Mouse (Mus musculus): Measurements from ENCODE around the gene Alox8. TPM values are rescaled to one million over a fixed set of nuclear protein-coding genes. Genes with fewer than 3 reads are reported as not detected.
A peak's percentile ranks its signal among the peaks of the same experiment; 100 is the strongest.

Gene Alox8
- total and polyA plus RNA-seq, 2 experiments from 2014 or later: 1.5 to 5.8 TPM

GRCm38 (mm10) chr11:69149728-69150127 lies 47.9 kb downstream of the Alox8 start:
- ATAC-seq (no peak), DNase-seq (ENCODE audit: low spot score) (peak; percentile 43)
- Histone ChIP-seq H3K4me3 (ENCODE audit: low read length) (no peak overlapping the region), H3K4me1 (ENCODE audit: insufficient read depth, low read length) (no peaks in the 10 kb centered on the region), H3K36me3 (ENCODE audit: insufficient read depth, low read length) (no peaks in the 10 kb centered on the region), H3K9ac (replicated peaks; ENCODE audit: low read length) (no peak overlapping the region), H3K27me3 (ENCODE audit: insufficient read depth, low read length) (no peaks in the 10 kb centered on the region), H3K4me2 (ENCODE audit: low read depth, low read length) (no peak overlapping the region), H3K9me3 (ENCODE audit: low read length) (no peaks in the 10 kb centered on the region), H3K27ac (no peak overlapping the region)
- no peak for TF ChIP-seq CTCF (IDR thresholded peaks at IDR 0.05; ENCODE audit: low read depth)
- WGBS: 58% methylated on average over 6 of the region's 6 CpGs

DNA sequence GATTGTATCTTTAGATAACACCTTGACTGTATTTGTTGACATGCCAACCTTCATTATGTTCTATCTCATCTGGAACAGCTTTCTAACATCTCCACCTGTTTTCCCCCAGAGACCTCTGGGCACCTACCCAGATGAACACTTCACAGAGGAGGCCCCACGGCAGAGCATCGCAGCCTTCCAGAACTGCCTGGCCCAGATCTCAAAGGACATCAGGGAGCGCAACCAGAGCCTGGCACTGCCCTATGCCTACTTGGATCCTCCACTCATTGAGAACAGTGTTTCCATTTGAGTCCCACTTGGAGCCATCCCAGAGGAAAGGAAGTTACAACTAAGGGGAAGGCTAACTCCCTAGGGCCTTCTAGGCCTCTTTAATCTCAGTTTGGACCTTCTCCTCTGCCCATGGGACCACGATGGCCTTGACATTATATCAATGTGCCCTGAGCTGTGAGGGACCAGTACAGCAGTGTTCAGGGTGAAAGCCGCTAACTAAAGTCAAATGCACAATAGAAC lies 49.1 kb downstream of the Alox8 start:
- H3K4me3 ChIP-seq (ENCODE audit: low read length): no peak overlapping the region
- TF ChIP-seq CTCF (IDR thresholded peaks at IDR 0.05; ENCODE audit: low read depth): no peak
- 89% methylated on average over 5 of the region's 5 CpGs for WGBS
- no peaks in the 10 kb centered on the region for H3K9me3 ChIP-seq (ENCODE audit: low read length)
- no peaks in the 10 kb centered on the region for H3K36me3 ChIP-seq (ENCODE audit: insufficient read depth, low read length)
- ATAC-seq: no peak
- no peak overlapping the region for H3K27ac ChIP-seq
- no peak overlapping the region for H3K9ac ChIP-seq (replicated peaks; ENCODE audit: low read length)
- H3K4me2 ChIP-seq (ENCODE audit: low read depth, low read length): no peak overlapping the region
- DNase-seq (ENCODE audit: low spot score): no peak
- no peaks in the 10 kb centered on the region for H3K4me1 ChIP-seq (ENCODE audit: insufficient read depth, low read length)
- H3K27me3 ChIP-seq (ENCODE audit: insufficient read depth, low read length): no peaks in the 10 kb centered on the region

DNA sequence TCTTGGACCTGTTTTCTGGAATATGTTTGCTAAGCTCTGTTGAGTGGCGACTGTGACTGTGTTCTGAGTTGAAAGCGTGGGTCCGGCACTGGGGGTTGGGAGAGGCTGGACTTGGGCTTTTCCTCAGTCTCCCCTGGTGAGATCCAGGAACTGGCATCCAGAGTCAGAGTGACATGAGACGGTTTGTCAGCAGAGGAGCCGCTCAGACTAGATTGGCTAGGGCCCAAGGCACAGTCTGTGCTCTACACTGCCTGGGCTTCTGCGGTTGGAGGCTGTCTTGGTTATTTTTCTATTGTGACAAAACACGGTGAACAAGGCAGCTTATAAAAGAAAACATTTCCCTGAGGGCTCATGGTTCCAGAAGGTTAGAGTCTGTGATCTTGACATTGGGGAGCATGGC lies 50.1 kb downstream of the Alox8 start:
- H3K4me3 ChIP-seq (ENCODE audit: low read length): no peak overlapping the region
- ATAC-seq: no peak

DNA sequence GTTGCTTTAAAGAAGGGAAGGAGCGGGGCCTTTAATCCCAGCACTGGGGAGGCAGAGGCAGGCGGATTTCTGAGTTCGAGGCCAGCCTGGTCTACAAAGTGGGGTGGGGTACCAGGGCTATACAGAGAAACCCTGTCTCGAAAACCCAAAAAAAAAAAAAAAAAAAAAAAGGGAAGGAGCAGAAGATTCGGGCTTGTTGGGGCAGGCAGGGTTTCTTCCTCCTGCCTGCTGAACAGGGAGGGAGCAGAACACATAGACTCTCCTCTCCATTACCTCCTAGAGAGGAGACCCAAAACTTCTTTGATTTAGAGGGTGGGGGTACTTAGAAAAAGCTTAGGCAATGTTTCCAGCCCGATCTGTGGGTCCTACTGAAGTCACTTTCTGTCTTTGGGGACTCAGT lies 62.3 kb downstream of the Alox8 start:
- ATAC-seq (no peak), DNase-seq (ENCODE audit: low spot score) (no peak)
- H3K4me2 ChIP-seq (ENCODE audit: low read depth, low read length): no peak overlapping the region
- H3K27me3 ChIP-seq (ENCODE audit: insufficient read depth, low read length): no peaks in the 10 kb centered on the region
- no peak overlapping the region for H3K27ac ChIP-seq
- H3K9ac ChIP-seq (replicated peaks; ENCODE audit: low read length): no peak overlapping the region
- WGBS: 89% methylated on average over 6 of the region's 6 CpGs
- TF ChIP-seq CTCF (IDR thresholded peaks at IDR 0.05; ENCODE audit: low read depth): no peak
- no peaks in the 10 kb centered on the region for H3K36me3 ChIP-seq (ENCODE audit: insufficient read depth, low read length)
- no peak overlapping the region for H3K4me3 ChIP-seq (ENCODE audit: low read length)
- no peaks in the 10 kb centered on the region; the same call in none of the 2 replicates for H3K4me1 ChIP-seq (ENCODE audit: insufficient read depth, low read length)
- no peaks in the 10 kb centered on the region for H3K9me3 ChIP-seq (ENCODE audit: low read length)

More for the DNA sequence above, 50.1 kb downstream of the Alox8 start:
- no peaks in the 10 kb centered on the region for H3K36me3 ChIP-seq (ENCODE audit: insufficient read depth, low read length)
- no peaks in the 10 kb centered on the region for H3K27me3 ChIP-seq (ENCODE audit: insufficient read depth, low read length)
- H3K9me3 ChIP-seq (ENCODE audit: low read length): no peaks in the 10 kb centered on the region
- no peak overlapping the region for H3K27ac ChIP-seq
- H3K9ac ChIP-seq (replicated peaks; ENCODE audit: low read length): no peak overlapping the region
- 57% methylated on average over 7 of the region's 7 CpGs for WGBS
- DNase-seq (ENCODE audit: low spot score): peak; percentile 14
- TF ChIP-seq CTCF (IDR thresholded peaks at IDR 0.05; ENCODE audit: low read depth): no peak
- H3K4me1 ChIP-seq (ENCODE audit: insufficient read depth, low read length): no peaks in the 10 kb centered on the region
- H3K4me2 ChIP-seq (ENCODE audit: low read depth, low read length): no peak overlapping the region

- Histone ChIP-seq H3K4me2 (ENCODE audit: low read depth, low read length) (peak overlapping the region; percentile 65), H3K9me3 (ENCODE audit: low read length) (no peaks in the 10 kb centered on the region), H3K27me3 (ENCODE audit: insufficient read depth, low read length) (no peaks in the 10 kb centered on the region), H3K36me3 (ENCODE audit: insufficient read depth, low read length) (no peaks in the 10 kb centered on the region), H3K9ac (replicated peaks; ENCODE audit: low read length) (peak overlapping the region; percentile 47; the same call in 1 of the 2 replicates), H3K4me1 (ENCODE audit: insufficient read depth, low read length) (no peaks in the 10 kb centered on the region; the same call in none of the 2 replicates), H3K4me3 (ENCODE audit: low read length) (peak overlapping the region; percentile 41), H3K27ac (peak overlapping the region; percentile 51; the same call in 1 of the 2 replicates)
- TF ChIP-seq CTCF (IDR thresholded peaks at IDR 0.05; ENCODE audit: low read depth): no peak
- WGBS: 32% methylated on average over 8 of the region's 8 CpGs
- ATAC-seq (no peak), DNase-seq (ENCODE audit: low spot score) (no peak)
Observed at GRCm38 (mm10) chr11:69134622-69134968, 63.0 kb downstream of the Alox8 start.

Other genes starting within 250 kb of the Alox8 start
- gene Arhgef15, start 240.4 kb downstream of the Alox8 start, total RNA-seq (2014; rRNA removed): 21.2 and 45.2 TPM in 2 replicates
- gene Arhgef15, start 240.4 kb downstream of the Alox8 start, polyA plus RNA-seq (2015; fragmentation: Nextera tagmentation; extraction: Ambion mirVana): 25.7 and 27.5 TPM in 2 replicates
- 1.6 and 2.0 TPM in 2 replicates for gene Slc25a35, start 229.7 kb downstream of the Alox8 start, total RNA-seq (2014; rRNA removed)
- 2.3 TPM in 2 replicates for gene Slc25a35, start 229.7 kb downstream of the Alox8 start, polyA plus RNA-seq (2015; fragmentation: Nextera tagmentation; extraction: Ambion mirVana)
- 40.4 and 51.6 TPM in 2 replicates for gene Rangrf, start 222.7 kb downstream of the Alox8 start, total RNA-seq (2014; rRNA removed)
- 31.2 and 34.6 TPM in 2 replicates for gene Rangrf, start 222.7 kb downstream of the Alox8 start, polyA plus RNA-seq (2015; fragmentation: Nextera tagmentation; extraction: Ambion mirVana)
- 31.3 and 35.2 TPM in 2 replicates for gene Pfas, start 189.4 kb downstream of the Alox8 start, total RNA-seq (2014; rRNA removed)
- 14.7 and 17.8 TPM in 2 replicates for gene Pfas, start 189.4 kb downstream of the Alox8 start, polyA plus RNA-seq (2015; fragmentation: Nextera tagmentation; extraction: Ambion mirVana)
- gene Ctc1, start 181.9 kb downstream of the Alox8 start, total RNA-seq (2014; rRNA removed): 84.8 and 85.7 TPM in 2 replicates
- gene Ctc1, start 181.9 kb downstream of the Alox8 start, polyA plus RNA-seq (2015; fragmentation: Nextera tagmentation; extraction: Ambion mirVana): 42.8 and 45.7 TPM in 2 replicates
- gene Aurkb, start 152.2 kb downstream of the Alox8 start, total RNA-seq (2014; rRNA removed): 15.9 and 21.6 TPM in 2 replicates
- gene Aurkb, start 152.2 kb downstream of the Alox8 start, polyA plus RNA-seq (2015; fragmentation: Nextera tagmentation; extraction: Ambion mirVana): 24.8 and 26.3 TPM in 2 replicates
- 25.4 and 40.8 TPM in 2 replicates for gene Borcs6, start 138.1 kb downstream of the Alox8 start, total RNA-seq (2014; rRNA removed)
- 21.3 and 21.9 TPM in 2 replicates for gene Borcs6, start 138.1 kb downstream of the Alox8 start, polyA plus RNA-seq (2015; fragmentation: Nextera tagmentation; extraction: Ambion mirVana)
- 68.9 and 135 TPM in 2 replicates for gene Tmem107, start 127.0 kb downstream of the Alox8 start, total RNA-seq (2014; rRNA removed)
- gene Tmem107, start 127.0 kb downstream of the Alox8 start, polyA plus RNA-seq (2015; fragmentation: Nextera tagmentation; extraction: Ambion mirVana): 28.6 and 34.1 TPM in 2 replicates
- 146 and 148 TPM in 2 replicates for gene Vamp2, start 109.4 kb downstream of the Alox8 start, total RNA-seq (2014; rRNA removed)
- 417 and 489 TPM in 2 replicates for gene Vamp2, start 109.4 kb downstream of the Alox8 start, polyA plus RNA-seq (2015; fragmentation: Nextera tagmentation; extraction: Ambion mirVana)
- gene Per1, start 102.6 kb downstream of the Alox8 start, total RNA-seq (2014; rRNA removed): 24.4 and 27.1 TPM in 2 replicates
- gene Per1, start 102.6 kb downstream of the Alox8 start, polyA plus RNA-seq (2015; fragmentation: Nextera tagmentation; extraction: Ambion mirVana): 11.9 and 15.9 TPM in 2 replicates
- 1.4 and 2.5 TPM in 2 replicates for gene Hes7, start 77.4 kb downstream of the Alox8 start, total RNA-seq (2014; rRNA removed)
- 1.3 and 1.9 TPM in 2 replicates for gene Hes7, start 77.4 kb downstream of the Alox8 start, polyA plus RNA-seq (2015; fragmentation: Nextera tagmentation; extraction: Ambion mirVana)
- 1.2 and 1.4 TPM in 2 replicates for gene 9130213A22Rik, start 75.3 kb downstream of the Alox8 start, total RNA-seq (2014; rRNA removed)
- gene 9130213A22Rik, start 75.3 kb downstream of the Alox8 start, polyA plus RNA-seq (2015; fragmentation: Nextera tagmentation; extraction: Ambion mirVana): 1.0 and 1.2 TPM in 2 replicates
- gene Aloxe3, start 71.9 kb downstream of the Alox8 start, total RNA-seq (2014; rRNA removed): 12.5 and 14.2 TPM in 2 replicates
- gene Aloxe3, start 71.9 kb downstream of the Alox8 start, polyA plus RNA-seq (2015; fragmentation: Nextera tagmentation; extraction: Ambion mirVana): 13.0 and 13.5 TPM in 2 replicates
- gene Alox12b, start 40.9 kb downstream of the Alox8 start, total RNA-seq (2014; rRNA removed): 1.7 and 2.0 TPM in 2 replicates
- 1.1 and 1.2 TPM in 2 replicates for gene Alox12b, start 40.9 kb downstream of the Alox8 start, polyA plus RNA-seq (2015; fragmentation: Nextera tagmentation; extraction: Ambion mirVana)
- 0.73 and 1.2 TPM in 2 replicates for gene Gucy2e, start 39.2 kb upstream of the Alox8 start, total RNA-seq (2014; rRNA removed)
- gene Gucy2e, start 39.2 kb upstream of the Alox8 start, polyA plus RNA-seq (2015; fragmentation: Nextera tagmentation; extraction: Ambion mirVana): 0.52 and 0.61 TPM in 2 replicates
- gene Cntrob, start 125.9 kb upstream of the Alox8 start, total RNA-seq (2014; rRNA removed): 13.3 and 22.0 TPM in 2 replicates
- 11.0 and 12.0 TPM in 2 replicates for gene Cntrob, start 125.9 kb upstream of the Alox8 start, polyA plus RNA-seq (2015; fragmentation: Nextera tagmentation; extraction: Ambion mirVana)
- 150 and 157 TPM in 2 replicates for gene Trappc1, start 126.1 kb upstream of the Alox8 start, total RNA-seq (2014; rRNA removed)
- gene Trappc1, start 126.1 kb upstream of the Alox8 start, polyA plus RNA-seq (2015; fragmentation: Nextera tagmentation; extraction: Ambion mirVana): 171 and 173 TPM in 2 replicates
- gene Kcnab3, start 128.4 kb upstream of the Alox8 start, total RNA-seq (2014; rRNA removed): 5.5 and 7.8 TPM in 2 replicates
- 6.1 and 6.6 TPM in 2 replicates for gene Kcnab3, start 128.4 kb upstream of the Alox8 start, polyA plus RNA-seq (2015; fragmentation: Nextera tagmentation; extraction: Ambion mirVana)
- gene Rnf227, start 142.6 kb upstream of the Alox8 start, total RNA-seq (2014; rRNA removed): 127 and 141 TPM in 2 replicates
- 234 and 241 TPM in 2 replicates for gene Rnf227, start 142.6 kb upstream of the Alox8 start, polyA plus RNA-seq (2015; fragmentation: Nextera tagmentation; extraction: Ambion mirVana)
- gene Chd3, start 171.6 kb upstream of the Alox8 start, total RNA-seq (2014; rRNA removed): 252 and 255 TPM in 2 replicates
- 46.6 and 49.7 TPM in 2 replicates for gene Chd3, start 171.6 kb upstream of the Alox8 start, polyA plus RNA-seq (2015; fragmentation: Nextera tagmentation; extraction: Ambion mirVana)
- gene Naa38, start 197.6 kb upstream of the Alox8 start, total RNA-seq (2014; rRNA removed): 77.1 and 99.0 TPM in 2 replicates
- gene Naa38, start 197.6 kb upstream of the Alox8 start, polyA plus RNA-seq (2015; fragmentation: Nextera tagmentation; extraction: Ambion mirVana): 162 and 163 TPM in 2 replicates
- 21.8 and 26.9 TPM in 2 replicates for gene Cyb5d1, start 197.8 kb upstream of the Alox8 start, total RNA-seq (2014; rRNA removed)
- 18.5 and 22.2 TPM in 2 replicates for gene Cyb5d1, start 197.8 kb upstream of the Alox8 start, polyA plus RNA-seq (2015; fragmentation: Nextera tagmentation; extraction: Ambion mirVana)
- 3.8 and 4.3 TPM in 2 replicates for gene Tmem88, start 200.4 kb upstream of the Alox8 start, total RNA-seq (2014; rRNA removed)
- gene Tmem88, start 200.4 kb upstream of the Alox8 start, polyA plus RNA-seq (2015; fragmentation: Nextera tagmentation; extraction: Ambion mirVana): 8.7 and 9.5 TPM in 2 replicates
- gene Kdm6b, start 215.8 kb upstream of the Alox8 start, total RNA-seq (2014; rRNA removed): 8.0 and 10.5 TPM in 2 replicates
- gene Kdm6b, start 215.8 kb upstream of the Alox8 start, polyA plus RNA-seq (2015; fragmentation: Nextera tagmentation; extraction: Ambion mirVana): 20.5 and 22.3 TPM in 2 replicates